22 mouse cellular contexts compared by ENCODE assay signal in genomic region chr13:60080113-60080512, GRCm38 (mm10).
DNase-seq lines count a peak whose midpoint lies in the region; ATAC-seq and TF ChIP-seq lines count a peak whose summit lies in the region.
"Had no signal": no experiment of that assay in that cellular context is flagged by ENCODE, and none has a peak within 500 bp of the region (broad histone marks: within the 10 kb centered on the region; RNA-seq: fewer than 3 reads in every experiment).

No protein-coding gene starts in this region.

- DNase-seq in gastrocnemius, adult 2 months = no peak
- no peak for DNase-seq in gastrocnemius, adult 8-10 months (ENCODE audit: low spot score in 2 of 2)
- no peak for DNase-seq in adrenal gland, adult 18-20 months (ENCODE audit: low spot score in 2 of 2)
- DNase-seq in testis, postnatal 10 days (ENCODE audit: low spot score) = no peak
- DNase-seq: adrenal gland, postnatal 10 days; adrenal gland, postnatal 36 days; cerebellum, adult 11-12 months; cerebellum, adult 8-10 months; cerebellum, postnatal 10 days; cerebellum, postnatal 36 days; embryo, embryonic 11 days; gastrocnemius, postnatal 14 days; heart, adult 11 months had no signal

- H3K9me3 ChIP-seq in embryonic facial prominence, embryonic 15.5 days (replicated peaks) = no peaks in the 10 kb centered on the region
- no peaks in the 10 kb centered on the region for H3K9me3 ChIP-seq in limb, embryonic 15.5 days
- H3K9me3 ChIP-seq: forebrain, embryonic 15.5 days; hindbrain, embryonic 12.5 days; hindbrain, embryonic 15.5 days had no signal

- 82% methylated on average over 10 of the region's 10 CpGs for WGBS in embryonic facial prominence, embryonic 15.5 days
- 88% methylated on average over 10 of the region's 10 CpGs for WGBS in limb, embryonic 15.5 days

- no peak overlapping the region for H3K4me3 ChIP-seq in gastrocnemius, adult 2 months
- no peak overlapping the region for H3K4me3 ChIP-seq in embryonic facial prominence, embryonic 15.5 days (replicated peaks)
- H3K4me3 ChIP-seq in limb, embryonic 15.5 days = no peak overlapping the region
- H3K4me3 ChIP-seq: erythroblast, embryonic 14.5 days; forebrain, embryonic 15.5 days; hindbrain, embryonic 12.5 days; hindbrain, embryonic 15.5 days had no signal

- H3K27ac ChIP-seq in gastrocnemius, adult 2 months = peak overlapping the region; percentile 54
- H3K27ac ChIP-seq in embryonic facial prominence, embryonic 15.5 days (replicated peaks) = peak overlapping the region; percentile 59; the same call in 1 of the 2 replicates
- H3K27ac ChIP-seq in limb, embryonic 15.5 days = peak overlapping the region; percentile 47; the same call in 1 of the 2 replicates
- H3K27ac ChIP-seq: forebrain, embryonic 15.5 days; hindbrain, embryonic 12.5 days; hindbrain, embryonic 15.5 days had no signal

- ATAC-seq in embryonic facial prominence, embryonic 15.5 days (ENCODE audit: insufficient number of reproducible peaks, low FRiP score, low TSS enrichment, low read depth) = 0 out of 2 replicates have a peak, but pooled peaks have one; percentile 44
- ATAC-seq in limb, embryonic 15.5 days (ENCODE audit: insufficient number of reproducible peaks, low FRiP score, low TSS enrichment, low read depth) = no peak
- ATAC-seq: CD4-positive, CD25-positive, alpha-beta regulatory T cell, adult 4 months; forebrain, embryonic 15.5 days; intestine, postnatal 0 days had no signal

- no peaks in the 10 kb centered on the region for H3K36me3 ChIP-seq in embryonic facial prominence, embryonic 15.5 days
- H3K36me3 ChIP-seq in limb, embryonic 15.5 days = no peaks in the 10 kb centered on the region
- H3K36me3 ChIP-seq: forebrain, embryonic 15.5 days; hindbrain, embryonic 12.5 days; hindbrain, embryonic 15.5 days had no signal

- no peaks in the 10 kb centered on the region for H3K27me3 ChIP-seq in embryonic facial prominence, embryonic 15.5 days
- no peaks in the 10 kb centered on the region for H3K27me3 ChIP-seq in limb, embryonic 15.5 days
- H3K27me3 ChIP-seq: forebrain, embryonic 15.5 days; hindbrain, embryonic 15.5 days had no signal

- no peak overlapping the region for H3K9ac ChIP-seq in embryonic facial prominence, embryonic 15.5 days
- H3K9ac ChIP-seq in limb, embryonic 15.5 days = no peak overlapping the region
- H3K9ac ChIP-seq: forebrain, embryonic 15.5 days; hindbrain, embryonic 12.5 days; hindbrain, embryonic 15.5 days had no signal

- intact Hi-C loops in gastrocnemius, adult 2 months (cut with DNase I) = no loop called here

- H3K4me2 ChIP-seq in embryonic facial prominence, embryonic 15.5 days (replicated peaks) = no peak overlapping the region
- H3K4me2 ChIP-seq in limb, embryonic 15.5 days = no peak overlapping the region
- H3K4me2 ChIP-seq: forebrain, embryonic 15.5 days; heart, embryonic 11.5 days; hindbrain, embryonic 12.5 days; hindbrain, embryonic 15.5 days had no signal

- peaks cover 20% of the 10 kb centered on the region for H3K4me1 ChIP-seq in embryonic facial prominence, embryonic 15.5 days
- H3K4me1 ChIP-seq in limb, embryonic 15.5 days = peaks cover 24% of the 10 kb centered on the region

- TF ChIP-seq CTCF in gastrocnemius, adult 2 months (IDR thresholded peaks at IDR 0.05) = no peak
